Comparison of ENCODE assay signal across 21 mouse cellular contexts in genomic region chr9:16029066-16029465, GRCm38 (mm10).
DNase-seq lines count a peak whose midpoint lies in the region; ATAC-seq and TF ChIP-seq lines count a peak whose summit lies in the region.
"Had no signal": no experiment of that assay in that cellular context is flagged by ENCODE, and none has a peak within 500 bp of the region (broad histone marks: within the 10 kb centered on the region; RNA-seq: fewer than 3 reads in every experiment).

No protein-coding gene starts in this region.

- H3K4me3 ChIP-seq in forebrain, embryonic 13.5 days: no peak overlapping the region
- no peak overlapping the region for H3K4me3 ChIP-seq in forebrain, embryonic 11.5 days (ENCODE audit: low read depth, low read length)
- no peak overlapping the region for H3K4me3 ChIP-seq in hindbrain, embryonic 13.5 days
- H3K4me3 ChIP-seq in hindbrain, embryonic 11.5 days (ENCODE audit: low read depth, low read length): no peak overlapping the region
- H3K4me3 ChIP-seq in neural tube, embryonic 15.5 days (replicated peaks): no peak overlapping the region
- H3K4me3 ChIP-seq in gastrocnemius, adult 2 months: no peak overlapping the region
- H3K4me3 ChIP-seq: embryonic facial prominence, embryonic 13.5 days; hindbrain, embryonic 12.5 days; intestine, embryonic 15.5 days; liver, embryonic 12.5 days; megakaryocyte, embryonic 14.5 days had no signal

- H3K4me2 ChIP-seq in forebrain, embryonic 13.5 days: no peak overlapping the region
- no peak overlapping the region for H3K4me2 ChIP-seq in forebrain, embryonic 11.5 days (ENCODE audit: low read depth, low read length, severe bottlenecking)
- H3K4me2 ChIP-seq in hindbrain, embryonic 13.5 days: no peak overlapping the region
- H3K4me2 ChIP-seq in hindbrain, embryonic 11.5 days (replicated peaks; ENCODE audit: low read depth, low read length): no peak overlapping the region
- no peak overlapping the region for H3K4me2 ChIP-seq in neural tube, embryonic 15.5 days
- H3K4me2 ChIP-seq: embryonic facial prominence, embryonic 13.5 days; hindbrain, embryonic 12.5 days; intestine, embryonic 15.5 days; liver, embryonic 12.5 days had no signal

- TF ChIP-seq CTCF in gastrocnemius, adult 2 months (IDR thresholded peaks at IDR 0.05): no peak

- H3K9me3 ChIP-seq in forebrain, embryonic 13.5 days (replicated peaks): no peaks in the 10 kb centered on the region
- no peaks in the 10 kb centered on the region for H3K9me3 ChIP-seq in forebrain, embryonic 11.5 days (ENCODE audit: control insufficient read depth, low read length)
- no peaks in the 10 kb centered on the region for H3K9me3 ChIP-seq in hindbrain, embryonic 13.5 days
- H3K9me3 ChIP-seq in hindbrain, embryonic 11.5 days (ENCODE audit: control insufficient read depth, low read length): no peaks in the 10 kb centered on the region
- no peaks in the 10 kb centered on the region for H3K9me3 ChIP-seq in neural tube, embryonic 15.5 days (replicated peaks)
- H3K9me3 ChIP-seq: embryonic facial prominence, embryonic 13.5 days; hindbrain, embryonic 12.5 days; intestine, embryonic 15.5 days; liver, embryonic 12.5 days had no signal

- 71% methylated on average over 4 of the region's 4 CpGs for WGBS in forebrain, embryonic 13.5 days
- WGBS in forebrain, embryonic 11.5 days: 83% methylated on average over 4 of the region's 4 CpGs
- WGBS in hindbrain, embryonic 13.5 days: 79% methylated on average over 4 of the region's 4 CpGs
- 83% methylated on average over 4 of the region's 4 CpGs for WGBS in hindbrain, embryonic 11.5 days
- 59% methylated on average over 4 of the region's 4 CpGs for WGBS in neural tube, embryonic 15.5 days

- no peak for DNase-seq in forebrain, embryonic 11.5 days (ENCODE audit: low spot score)
- DNase-seq in hindbrain, embryonic 11.5 days (ENCODE audit: low spot score): no peak
- no peak for DNase-seq in neural tube, embryonic 10.5 days (ENCODE audit: extremely low spot score, low spot score)
- DNase-seq in gastrocnemius, adult 2 months: no peak
- DNase-seq: adrenal gland, adult 8-10 months; cerebellum, adult 9-11 months; kidney, adult 9 months; kidney, postnatal 25 days; lung, adult 2 months; thymus, postnatal 25 days had no signal

- no peaks in the 10 kb centered on the region for H3K27me3 ChIP-seq in forebrain, embryonic 13.5 days
- H3K27me3 ChIP-seq in forebrain, embryonic 11.5 days (ENCODE audit: control insufficient read depth, insufficient read depth, low read length): no peaks in the 10 kb centered on the region
- H3K27me3 ChIP-seq in hindbrain, embryonic 13.5 days: no peaks in the 10 kb centered on the region
- H3K27me3 ChIP-seq in hindbrain, embryonic 11.5 days (ENCODE audit: control insufficient read depth, insufficient read depth, low read length): no peaks in the 10 kb centered on the region
- H3K27me3 ChIP-seq in neural tube, embryonic 15.5 days (replicated peaks): no peaks in the 10 kb centered on the region
- H3K27me3 ChIP-seq: embryonic facial prominence, embryonic 13.5 days; hindbrain, embryonic 12.5 days; intestine, embryonic 15.5 days; liver, embryonic 12.5 days; megakaryocyte, embryonic 14.5 days had no signal

- H3K9ac ChIP-seq in forebrain, embryonic 13.5 days: no peak overlapping the region
- no peak overlapping the region for H3K9ac ChIP-seq in forebrain, embryonic 11.5 days (ENCODE audit: low read length)
- H3K9ac ChIP-seq in hindbrain, embryonic 13.5 days: no peak overlapping the region
- H3K9ac ChIP-seq in hindbrain, embryonic 11.5 days (ENCODE audit: low read depth, low read length): no peak overlapping the region
- no peak overlapping the region for H3K9ac ChIP-seq in neural tube, embryonic 15.5 days (replicated peaks)
- H3K9ac ChIP-seq: embryonic facial prominence, embryonic 13.5 days; hindbrain, embryonic 12.5 days; intestine, embryonic 15.5 days; liver, embryonic 12.5 days had no signal

- intact Hi-C loops in gastrocnemius, adult 2 months (cut with DNase I): no loop called here

- peak; percentile 9; the same call in 1 of the 2 replicates for ATAC-seq in forebrain, embryonic 13.5 days
- ATAC-seq in forebrain, embryonic 11.5 days (replicated peaks; ENCODE audit: low FRiP score): no peak
- no peak for ATAC-seq in hindbrain, embryonic 13.5 days (ENCODE audit: low FRiP score)
- ATAC-seq in hindbrain, embryonic 11.5 days (ENCODE audit: low FRiP score): no peak
- ATAC-seq in neural tube, embryonic 15.5 days (ENCODE audit: low FRiP score): no peak
- ATAC-seq in granulocyte monocyte progenitor cell, adult 5-6 weeks (replicated peaks; ENCODE audit: poor library complexity, severe bottlenecking): no peak
- ATAC-seq: CD4-positive, CD25-positive, alpha-beta regulatory T cell, adult 4 months; intestine, embryonic 15.5 days; liver, embryonic 12.5 days; Patski had no signal

- H3K4me1 ChIP-seq in forebrain, embryonic 13.5 days: peaks cover 19% of the 10 kb centered on the region; the same call in 1 of the 2 replicates
- H3K4me1 ChIP-seq in forebrain, embryonic 11.5 days (replicated peaks; ENCODE audit: control insufficient read depth, insufficient read depth, low read length): 0 out of 2 replicates have a peak, but pooled peaks cover 2% of the 10 kb centered on the region
- H3K4me1 ChIP-seq in hindbrain, embryonic 13.5 days (replicated peaks): peaks cover 8% of the 10 kb centered on the region
- H3K4me1 ChIP-seq in hindbrain, embryonic 11.5 days (replicated peaks; ENCODE audit: control insufficient read depth, insufficient read depth, low read length): no peaks in the 10 kb centered on the region
- H3K4me1 ChIP-seq in neural tube, embryonic 15.5 days: peaks cover 11% of the 10 kb centered on the region
- H3K4me1 ChIP-seq: hindbrain, embryonic 12.5 days; liver, embryonic 12.5 days; megakaryocyte, embryonic 14.5 days had no signal

- no peak overlapping the region for H3K27ac ChIP-seq in forebrain, embryonic 13.5 days
- H3K27ac ChIP-seq in forebrain, embryonic 11.5 days (ENCODE audit: low read depth, low read length): no peak overlapping the region
- peak overlapping the region; percentile 44; the same call in 1 of the 2 replicates for H3K27ac ChIP-seq in hindbrain, embryonic 13.5 days
- H3K27ac ChIP-seq in hindbrain, embryonic 11.5 days (ENCODE audit: low read depth, low read length): no peak overlapping the region
- H3K27ac ChIP-seq in neural tube, embryonic 15.5 days (replicated peaks): peak overlapping the region; percentile 45; the same call in 1 of the 2 replicates
- no peak overlapping the region for H3K27ac ChIP-seq in gastrocnemius, adult 2 months
- H3K27ac ChIP-seq: hindbrain, embryonic 12.5 days; intestine, embryonic 15.5 days; liver, embryonic 12.5 days had no signal

- no peaks in the 10 kb centered on the region for H3K36me3 ChIP-seq in forebrain, embryonic 13.5 days (ENCODE audit: poor library complexity, severe bottlenecking)
- no peaks in the 10 kb centered on the region for H3K36me3 ChIP-seq in forebrain, embryonic 11.5 days (ENCODE audit: control insufficient read depth, insufficient read depth, low read length)
- no peaks in the 10 kb centered on the region for H3K36me3 ChIP-seq in hindbrain, embryonic 13.5 days
- H3K36me3 ChIP-seq in hindbrain, embryonic 11.5 days (ENCODE audit: control insufficient read depth, insufficient read depth, low read length): no peaks in the 10 kb centered on the region
- no peaks in the 10 kb centered on the region for H3K36me3 ChIP-seq in neural tube, embryonic 15.5 days
- H3K36me3 ChIP-seq: embryonic facial prominence, embryonic 13.5 days; hindbrain, embryonic 12.5 days; intestine, embryonic 15.5 days; liver, embryonic 12.5 days had no signal

Comparison
In these comparisons a context has a peak if more than half of its experiments do, and no peak if none do; other contexts are left out.
1. H3K27ac ChIP-seq: peak in hindbrain, embryonic 13.5 days (single experiment) and neural tube, embryonic 15.5 days (single experiment); none in forebrain, embryonic 13.5 days (single experiment), forebrain, embryonic 11.5 days (single experiment), hindbrain, embryonic 11.5 days (single experiment) and gastrocnemius, adult 2 months (single experiment).